20 mouse cellular contexts compared by ENCODE assay signal in genomic region chr7:19531077-19531476, GRCm38 (mm10). TPM values are rescaled to one million over a fixed set of nuclear protein-coding genes. Genes with fewer than 3 reads are reported as not detected.
DNase-seq lines count a peak whose midpoint lies in the region; ATAC-seq and TF ChIP-seq lines count a peak whose summit lies in the region.
"Had no signal": no experiment of that assay in that cellular context is flagged by ENCODE, and none has a peak within 500 bp of the region (broad histone marks: within the 10 kb centered on the region; RNA-seq: fewer than 3 reads in every experiment).

No protein-coding gene starts in this region.

- H3K4me2 ChIP-seq in liver, embryonic 14.5 days (ENCODE audit: low read depth) = no peak overlapping the region
- H3K4me2 ChIP-seq: forebrain, embryonic 15.5 days; heart, embryonic 11.5 days; midbrain, embryonic 12.5 days; stomach, embryonic 15.5 days had no signal

- no peaks in the 10 kb centered on the region for H3K36me3 ChIP-seq in heart, adult 2 months (ENCODE audit: control insufficient read depth, insufficient read depth, low read length)
- peaks cover 46% of the 10 kb centered on the region for H3K36me3 ChIP-seq in liver, embryonic 14.5 days (replicated peaks; ENCODE audit: control insufficient read depth, insufficient read depth, low read depth)

- no peaks in the 10 kb centered on the region for H3K4me1 ChIP-seq in heart, adult 2 months (ENCODE audit: control insufficient read depth, insufficient read depth, low read length)
- no peaks in the 10 kb centered on the region for H3K4me1 ChIP-seq in liver, embryonic 14.5 days (replicated peaks; ENCODE audit: control insufficient read depth in 2 of 2, insufficient read depth in 2 of 2, low read length in 1 of 2)
- H3K4me1 ChIP-seq: forebrain, embryonic 15.5 days; midbrain, embryonic 12.5 days; stomach, embryonic 15.5 days had no signal

- TF ChIP-seq EP300 in heart, adult 2 months (IDR thresholded peaks at IDR 0.05; ENCODE audit: insufficient read depth, low read depth, low read length) = no peak
- TF ChIP-seq EP300 in liver, embryonic 14.5 days (IDR thresholded peaks at IDR 0.05; ENCODE audit: low read depth) = no peak

- no peak for TF ChIP-seq POLR2A in heart, adult 2 months (IDR thresholded peaks at IDR 0.05; ENCODE audit: insufficient read depth, low read depth, low read length)

- no peaks in the 10 kb centered on the region for H3K9me3 ChIP-seq in liver, embryonic 14.5 days (ENCODE audit: control insufficient read depth, low read length)
- H3K9me3 ChIP-seq: forebrain, embryonic 15.5 days; midbrain, embryonic 12.5 days; stomach, embryonic 15.5 days had no signal

- 0 out of 2 replicates have a peak, but pooled peaks have one; percentile 13 for ATAC-seq in liver, embryonic 14.5 days (ENCODE audit: insufficient read depth)
- ATAC-seq in common myeloid progenitor, adult 5-6 weeks (replicated peaks; ENCODE audit: low read depth, poor library complexity, severe bottlenecking) = peak; percentile 39
- ATAC-seq in megakaryocyte progenitor cell, adult 5-6 weeks (replicated peaks; ENCODE audit: poor library complexity) = peak; percentile 81
- ATAC-seq: forebrain, embryonic 15.5 days; inflammation-experienced regulatory T-cells, adult 6 months had no signal

- TF ChIP-seq CTCF in heart, adult 2 months (IDR thresholded peaks at IDR 0.05) = peak; percentile 13; the same call in 1 of the 2 replicates
- TF ChIP-seq CTCF in liver, embryonic 14.5 days (IDR thresholded peaks at IDR 0.05; ENCODE audit: low read depth) = peak; percentile 44

- no peaks in the 10 kb centered on the region for H3K79me2 ChIP-seq in heart, adult 2 months (replicated peaks; ENCODE audit: control insufficient read depth, insufficient read depth, low read length)

- no peak overlapping the region for H3K4me3 ChIP-seq in heart, adult 2 months
- no peak overlapping the region for H3K4me3 ChIP-seq in liver, embryonic 14.5 days (ENCODE audit: insufficient read depth in 1 of 2, low read depth in 2 of 2, low read length in 2 of 2)
- H3K4me3 ChIP-seq: forebrain, embryonic 15.5 days; gastrocnemius, adult 2 months; midbrain, embryonic 12.5 days; stomach, embryonic 15.5 days had no signal

- H3K9ac ChIP-seq in heart, adult 2 months (ENCODE audit: low read depth, low read length) = no peak overlapping the region
- no peak overlapping the region for H3K9ac ChIP-seq in liver, embryonic 14.5 days (replicated peaks)
- H3K9ac ChIP-seq: forebrain, embryonic 15.5 days; midbrain, embryonic 12.5 days; stomach, embryonic 15.5 days had no signal

- intact Hi-C loops in heart, adult 2 months (cut with DNase I) = no loop called here

- DNase-seq in heart, adult 2 months = no peak
- no peak for DNase-seq in heart, adult 18-20 months
- DNase-seq in liver, embryonic 14.5 days (ENCODE audit: low read depth in 3 of 3, low spot score in 3 of 3) = no peak
- DNase-seq in liver = no peak
- no peak for DNase-seq in thymus, postnatal 14 days
- DNase-seq in spleen, adult 18-20 months = no peak
- DNase-seq: adrenal gland, postnatal 36 days; gastrocnemius, adult 2 months; heart, postnatal 36 days; left cerebral cortex, postnatal 4 days; lung, adult 2 months; right cerebral cortex, postnatal 4 days; thymus, postnatal 25 days had no signal

- no peak overlapping the region for H3K27ac ChIP-seq in heart, adult 2 months
- H3K27ac ChIP-seq in liver, embryonic 14.5 days = no peak overlapping the region
- H3K27ac ChIP-seq: forebrain, embryonic 15.5 days; gastrocnemius, adult 2 months; midbrain, embryonic 12.5 days; stomach, embryonic 15.5 days had no signal

- no peaks in the 10 kb centered on the region for H3K27me3 ChIP-seq in heart, adult 2 months (ENCODE audit: control insufficient read depth, insufficient read depth, low read length)
- no peaks in the 10 kb centered on the region for H3K27me3 ChIP-seq in liver, embryonic 14.5 days (ENCODE audit: control insufficient read depth, insufficient read depth, low read length)
- H3K27me3 ChIP-seq: forebrain, embryonic 15.5 days; stomach, embryonic 15.5 days had no signal

- WGBS in heart, adult 2 months = 67% methylated on average over 10 of the region's 10 CpGs
- WGBS in liver, embryonic 14.5 days (ENCODE audit: insufficient replicate concordance) = 65% methylated on average over 10 of the region's 10 CpGs

RNA-seq across cellular contexts. Expression of gene Nkpd1, which starts 13.4 kb away (rescaled TPM):
- total RNA-seq in heart, adult 2 months (2021) = not detected
- polyA plus RNA-seq in heart, adult 2 months (2012; rRNA removed) = 0.06 TPM in 1 of 2 replicates, not detected in the other
- under 1 TPM in 1 of 2 experiments, not detected in 1; 0.18 TPM for total RNA-seq in heart, adult 18-20 months (2021)
- 0.01 and 0.04 TPM in 2 replicates for polyA plus RNA-seq in liver, embryonic 14.5 days (2012; rRNA removed)
- polyA plus RNA-seq in liver, embryonic 14.5 days (2014; fragmentation: Nextera tagmentation; extraction: Ambion mirVana) = not detected in 2 replicates
- 0.27 and 0.68 TPM in 2 replicates for total RNA-seq in common myeloid progenitor, adult 5-6 weeks (2017)
- total RNA-seq in megakaryocyte progenitor cell, adult 5-6 weeks (2015) = not detected in 2 replicates
- 0.17 and 0.34 TPM in 2 replicates for total RNA-seq in megakaryocyte progenitor cell, adult 5-6 weeks (2017)
- total RNA-seq: gastrocnemius, adult 2 months; heart, postnatal 36 days had no signal
- polyA plus RNA-seq: heart, embryonic 11.5 days; inflammation-experienced regulatory T-cells, adult 6 months had no signal

RNA-seq across cellular contexts. Expression of gene Trappc6a, which starts 22.9 kb away (rescaled TPM):
- total RNA-seq in heart, adult 2 months (2021) = 10 to 100 TPM; 32.2 to 33.5 TPM
- 32.9 and 45.0 TPM in 2 replicates for polyA plus RNA-seq in heart, adult 2 months (2012; rRNA removed)
- total RNA-seq in heart, adult 18-20 months (2021) = 10 to 100 TPM; 44.3 to 45.3 TPM
- polyA plus RNA-seq in liver, embryonic 14.5 days (2012; rRNA removed) = 24.1 and 28.1 TPM in 2 replicates
- 40.0 and 40.2 TPM in 2 replicates for polyA plus RNA-seq in liver, embryonic 14.5 days (2014; fragmentation: Nextera tagmentation; extraction: Ambion mirVana)
- total RNA-seq in common myeloid progenitor, adult 5-6 weeks (2017) = 33.6 and 43.7 TPM in 2 replicates
- total RNA-seq in megakaryocyte progenitor cell, adult 5-6 weeks (2015) = 55.2 and 58.3 TPM in 2 replicates
- total RNA-seq in megakaryocyte progenitor cell, adult 5-6 weeks (2017) = 26.1 and 39.5 TPM in 2 replicates

RNA-seq across cellular contexts. Expression of gene Bloc1s3, which starts 22.9 kb away (rescaled TPM):
- total RNA-seq in heart, adult 2 months (2021) = 1 to 10 TPM; 2.2 to 2.5 TPM
- polyA plus RNA-seq in heart, adult 2 months (2012; rRNA removed) = 3.9 and 5.4 TPM in 2 replicates
- total RNA-seq in heart, adult 18-20 months (2021) = 1 to 10 TPM; 2.7 to 2.8 TPM
- 2.0 and 2.7 TPM in 2 replicates for polyA plus RNA-seq in liver, embryonic 14.5 days (2012; rRNA removed)
- polyA plus RNA-seq in liver, embryonic 14.5 days (2014; fragmentation: Nextera tagmentation; extraction: Ambion mirVana) = 0.39 and 0.56 TPM in 2 replicates
- total RNA-seq in common myeloid progenitor, adult 5-6 weeks (2017) = 2.6 and 2.8 TPM in 2 replicates
- total RNA-seq in megakaryocyte progenitor cell, adult 5-6 weeks (2015) = 2.9 and 3.3 TPM in 2 replicates
- 1.3 and 1.5 TPM in 2 replicates for total RNA-seq in megakaryocyte progenitor cell, adult 5-6 weeks (2017)

RNA-seq across cellular contexts. Expression of gene Ppp1r37, which starts 31.8 kb away (rescaled TPM):
- 10 to 100 TPM; 58.0 to 69.5 TPM for total RNA-seq in heart, adult 2 months (2021)
- 56.0 and 66.4 TPM in 2 replicates for polyA plus RNA-seq in heart, adult 2 months (2012; rRNA removed)
- total RNA-seq in heart, adult 18-20 months (2021) = 10 to 100 TPM; 61.1 to 63.1 TPM
- polyA plus RNA-seq in liver, embryonic 14.5 days (2012; rRNA removed) = 21.8 and 27.0 TPM in 2 replicates
- polyA plus RNA-seq in liver, embryonic 14.5 days (2014; fragmentation: Nextera tagmentation; extraction: Ambion mirVana) = 1.5 and 2.0 TPM in 2 replicates
- 10.5 and 14.9 TPM in 2 replicates for total RNA-seq in common myeloid progenitor, adult 5-6 weeks (2017)
- 11.0 and 11.7 TPM in 2 replicates for total RNA-seq in megakaryocyte progenitor cell, adult 5-6 weeks (2015)
- total RNA-seq in megakaryocyte progenitor cell, adult 5-6 weeks (2017) = 13.4 and 18.1 TPM in 2 replicates

RNA-seq across cellular contexts. Expression of gene Zfp296, which starts 46.0 kb away (rescaled TPM):
- total RNA-seq in heart, adult 2 months (2021) = under 1 TPM; 0.42 to 0.43 TPM
- polyA plus RNA-seq in heart, adult 2 months (2012; rRNA removed) = 0.82 and 1.0 TPM in 2 replicates
- total RNA-seq in heart, adult 18-20 months (2021) = under 1 TPM; 0.35 to 0.49 TPM
- 0.66 and 0.96 TPM in 2 replicates for polyA plus RNA-seq in liver, embryonic 14.5 days (2012; rRNA removed)
- polyA plus RNA-seq in liver, embryonic 14.5 days (2014; fragmentation: Nextera tagmentation; extraction: Ambion mirVana) = 0.38 and 0.41 TPM in 2 replicates
- 2.6 and 6.3 TPM in 2 replicates for total RNA-seq in common myeloid progenitor, adult 5-6 weeks (2017)
- total RNA-seq in megakaryocyte progenitor cell, adult 5-6 weeks (2015) = 5.9 and 6.8 TPM in 2 replicates
- total RNA-seq in megakaryocyte progenitor cell, adult 5-6 weeks (2017) = 2.8 and 4.4 TPM in 2 replicates

Comparison
In these comparisons a context has a peak if more than half of its experiments do, and no peak if none do; other contexts are left out.
1. ATAC-seq: peak in every context shown above with its lines; median percentile 81 in megakaryocyte progenitor cell, adult 5-6 weeks; 39 in common myeloid progenitor, adult 5-6 weeks; 13 in liver, embryonic 14.5 days.